Mouse (Mus musculus): ENCODE measurements around the gene Eno1. TPM values are rescaled to one million over a fixed set of nuclear protein-coding genes. Genes with fewer than 3 reads are reported as not detected.
A peak's percentile ranks its signal among the peaks of the same experiment; 100 is the strongest.

Gene Eno1
- polyA plus RNA-seq, 1 experiment from 2014 or later: 305 TPM

- Histone ChIP-seq H3K4me3 (ENCODE audit: low read depth, low read length) (no peak overlapping the region), H3K4me1 (ENCODE audit: insufficient read depth, low read depth, low read length) (peaks cover 15% of the 10 kb centered on the region), H3K27me3 (replicated peaks; ENCODE audit: insufficient read depth, low read length) (no peaks in the 10 kb centered on the region), H3K36me3 (ENCODE audit: insufficient read depth, low read length) (peaks cover 36% of the 10 kb centered on the region), H3K27ac (ENCODE audit: low read length) (no peak overlapping the region), H3K9me3 (ENCODE audit: low read length) (no peaks in the 10 kb centered on the region), H3K9ac (replicated peaks; ENCODE audit: low read depth) (no peak overlapping the region), H3K4me2 (replicated peaks; ENCODE audit: low read depth, low read length) (no peak overlapping the region)
- no peak for DNase-seq (ENCODE audit: low spot score)
- no peak for TF ChIP-seq CTCF (IDR thresholded peaks at IDR 0.05)
- no peak for TF ChIP-seq EP300 (IDR thresholded peaks at IDR 0.05)
- no peak for ATAC-seq
- 72% methylated on average over 4 of the region's 4 CpGs for WGBS
These were observed 5.2 kb downstream of the Eno1 start for GRCm38 (mm10) chr4:150241708-150242107.

GRCm38 (mm10) chr4:150242745-150243144 is 6.2 kb downstream of the Eno1 start:
- Histone ChIP-seq H3K27me3 (replicated peaks; ENCODE audit: insufficient read depth, low read length) (no peaks in the 10 kb centered on the region), H3K4me2 (replicated peaks; ENCODE audit: low read depth, low read length) (no peak overlapping the region), H3K9me3 (ENCODE audit: low read length) (no peaks in the 10 kb centered on the region), H3K4me3 (ENCODE audit: low read depth, low read length) (no peak overlapping the region), H3K36me3 (ENCODE audit: insufficient read depth, low read length) (peaks cover 36% of the 10 kb centered on the region), H3K27ac (ENCODE audit: low read length) (no peak overlapping the region), H3K4me1 (ENCODE audit: insufficient read depth, low read depth, low read length) (peaks cover 15% of the 10 kb centered on the region), H3K9ac (replicated peaks; ENCODE audit: low read depth) (no peak overlapping the region)
- no peak for TF ChIP-seq EP300 (IDR thresholded peaks at IDR 0.05)
- no peak for TF ChIP-seq CTCF (IDR thresholded peaks at IDR 0.05)
- ATAC-seq (no peak), DNase-seq (ENCODE audit: low spot score) (no peak)
- 70% methylated on average over 5 of the region's 5 CpGs for WGBS

- TF ChIP-seq CTCF (IDR thresholded peaks at IDR 0.05) (no peak), EP300 (IDR thresholded peaks at IDR 0.05) (no peak)
- Histone ChIP-seq H3K4me1 (ENCODE audit: insufficient read depth, low read depth, low read length) (no peaks in the 10 kb centered on the region), H3K36me3 (ENCODE audit: insufficient read depth, low read length) (peaks cover 47% of the 10 kb centered on the region), H3K9ac (replicated peaks; ENCODE audit: low read depth) (no peak overlapping the region), H3K4me3 (ENCODE audit: low read depth, low read length) (no peak overlapping the region), H3K27ac (ENCODE audit: low read length) (no peak overlapping the region), H3K4me2 (replicated peaks; ENCODE audit: low read depth, low read length) (no peak overlapping the region), H3K27me3 (replicated peaks; ENCODE audit: insufficient read depth, low read length) (no peaks in the 10 kb centered on the region), H3K9me3 (ENCODE audit: low read length) (no peaks in the 10 kb centered on the region)
- ATAC-seq (no peak), DNase-seq (ENCODE audit: low spot score) (no peak)
- 78% methylated on average over 2 of the region's 2 CpGs for WGBS
These were observed 9.4 kb downstream of the Eno1 start for GRCm38 (mm10) chr4:150245876-150246275.

GRCm38 (mm10) chr4:150248009-150248408 is 11.5 kb downstream of the Eno1 start:
- Histone ChIP-seq H3K9ac (replicated peaks; ENCODE audit: low read depth) (no peak overlapping the region), H3K4me3 (ENCODE audit: low read depth, low read length) (no peak overlapping the region), H3K36me3 (ENCODE audit: insufficient read depth, low read length) (peaks cover 28% of the 10 kb centered on the region), H3K4me1 (ENCODE audit: insufficient read depth, low read depth, low read length) (no peaks in the 10 kb centered on the region), H3K27ac (ENCODE audit: low read length) (no peak overlapping the region), H3K27me3 (replicated peaks; ENCODE audit: insufficient read depth, low read length) (no peaks in the 10 kb centered on the region), H3K9me3 (ENCODE audit: low read length) (no peaks in the 10 kb centered on the region), H3K4me2 (replicated peaks; ENCODE audit: low read depth, low read length) (no peak overlapping the region)
- DNase-seq (ENCODE audit: low spot score) (peak; percentile 68), ATAC-seq (peak; percentile 65)
- WGBS: 51% methylated on average over 5 of the region's 5 CpGs
- TF ChIP-seq EP300 (IDR thresholded peaks at IDR 0.05): no peak
- peak; percentile 98 for TF ChIP-seq CTCF (IDR thresholded peaks at IDR 0.05)

GRCm38 (mm10) chr4:150248917-150249316 is 12.4 kb downstream of the Eno1 start:
- Histone ChIP-seq H3K27me3 (replicated peaks; ENCODE audit: insufficient read depth, low read length) (no peaks in the 10 kb centered on the region), H3K36me3 (ENCODE audit: insufficient read depth, low read length) (peaks cover 28% of the 10 kb centered on the region), H3K27ac (ENCODE audit: low read length) (no peak overlapping the region), H3K9ac (replicated peaks; ENCODE audit: low read depth) (no peak overlapping the region), H3K9me3 (ENCODE audit: low read length) (no peaks in the 10 kb centered on the region), H3K4me2 (replicated peaks; ENCODE audit: low read depth, low read length) (no peak overlapping the region), H3K4me3 (ENCODE audit: low read depth, low read length) (no peak overlapping the region), H3K4me1 (ENCODE audit: insufficient read depth, low read depth, low read length) (no peaks in the 10 kb centered on the region)
- ATAC-seq (no peak), DNase-seq (ENCODE audit: low spot score) (no peak)
- 76% methylated on average over 5 of the region's 5 CpGs for WGBS
- TF ChIP-seq EP300 (IDR thresholded peaks at IDR 0.05) (no peak), CTCF (IDR thresholded peaks at IDR 0.05) (no peak)

GRCm38 (mm10) chr4:150249731-150250270 is 13.3 kb downstream of the Eno1 start:
- TF ChIP-seq EP300 (IDR thresholded peaks at IDR 0.05) (no peak), CTCF (IDR thresholded peaks at IDR 0.05) (no peak)
- no peaks in the 10 kb centered on the region for H3K9me3 ChIP-seq (ENCODE audit: low read length)
- 63% methylated on average over 5 of the region's 5 CpGs for WGBS
- no peaks in the 10 kb centered on the region for H3K27me3 ChIP-seq (replicated peaks; ENCODE audit: insufficient read depth, low read length)
- H3K36me3 ChIP-seq (ENCODE audit: insufficient read depth, low read length): peaks cover 19% of the 10 kb centered on the region; the same call in 1 of the 2 replicates
- no peak overlapping the region for H3K4me3 ChIP-seq (ENCODE audit: low read depth, low read length)
- no peak overlapping the region for H3K27ac ChIP-seq (ENCODE audit: low read length)
- H3K9ac ChIP-seq (replicated peaks; ENCODE audit: low read depth): no peak overlapping the region
- no peak overlapping the region for H3K4me2 ChIP-seq (replicated peaks; ENCODE audit: low read depth, low read length)
- DNase-seq (ENCODE audit: low spot score): no peak
- ATAC-seq: no peak
- no peaks in the 10 kb centered on the region for H3K4me1 ChIP-seq (ENCODE audit: insufficient read depth, low read depth, low read length)
